Mouse (Mus musculus) gastrocnemius, postnatal 25 days (tissue): ENCODE data around the gene Prkch. TPM values are rescaled to one million over a fixed set of nuclear protein-coding genes. Genes with fewer than 3 reads are reported as not detected.

Source experiments
- DNase-seq: peaks from one replicate; pipeline ENCODE4 v3.0.0; 2022
- total RNA-seq, 2 experiments: library from RNA; stranded (reverse); gene quantifications; 1 replicate in 1 of 2; 2 replicates in 1 of 2; pipeline ENCODE4 v1.2.3; 2021

Gene Prkch
- total RNA-seq, 2 experiments from 2014 or later, result 5.0 to 6.9 TPM

DNA sequence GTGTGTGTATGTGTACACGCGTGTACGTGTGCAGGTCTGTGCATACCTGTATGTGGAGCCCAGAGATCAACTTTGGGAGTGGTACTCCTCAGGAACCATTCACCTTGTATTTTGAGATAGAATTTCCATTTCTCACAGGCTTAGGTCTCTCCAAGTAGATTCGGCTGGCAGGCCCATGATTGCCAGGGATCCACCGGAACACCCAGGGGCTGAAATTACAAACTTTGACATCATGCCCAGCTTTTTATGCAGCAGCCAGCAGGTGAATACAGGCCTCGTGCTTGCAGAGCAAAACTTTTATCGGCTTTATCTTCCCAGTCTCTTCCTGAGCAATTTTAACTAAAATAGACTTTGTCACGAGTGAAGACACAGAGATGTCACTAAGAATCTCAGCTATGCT lies 217.2 kb downstream of the Prkch start:
- no peak for DNase-seq

DNA sequence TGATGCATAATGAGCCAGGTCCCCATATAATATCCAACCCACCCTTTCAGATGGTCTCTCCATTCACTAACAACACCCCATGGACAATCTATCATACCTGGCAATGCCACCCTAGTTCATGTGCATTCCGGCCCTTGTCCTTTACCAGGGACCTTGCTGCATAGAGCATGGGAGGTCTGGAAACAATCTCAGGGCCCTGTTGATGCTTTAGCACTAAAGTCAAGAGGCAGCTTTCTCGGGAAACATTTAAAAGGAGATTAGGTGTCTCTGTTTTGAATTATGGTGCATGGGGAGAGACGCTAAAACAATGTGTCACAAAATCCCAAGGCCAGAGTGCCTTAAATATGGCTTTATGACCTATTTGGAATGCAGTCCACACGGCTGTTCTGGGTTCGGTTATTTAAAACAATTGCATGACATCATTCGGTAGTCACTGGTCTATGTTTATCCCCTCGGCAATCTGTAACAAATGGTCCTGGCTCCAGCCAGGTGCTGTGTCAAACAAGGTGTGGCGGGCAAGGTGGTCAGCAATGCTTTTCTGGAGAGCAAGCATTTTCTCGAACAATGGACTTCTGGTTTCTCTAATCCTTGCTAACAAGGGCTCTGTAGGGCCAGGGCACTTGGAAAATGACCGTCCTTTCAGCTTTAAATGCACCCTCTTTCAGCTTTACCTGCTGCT lies 217.9 kb downstream of the Prkch start:
- no peak for DNase-seq

DNA sequence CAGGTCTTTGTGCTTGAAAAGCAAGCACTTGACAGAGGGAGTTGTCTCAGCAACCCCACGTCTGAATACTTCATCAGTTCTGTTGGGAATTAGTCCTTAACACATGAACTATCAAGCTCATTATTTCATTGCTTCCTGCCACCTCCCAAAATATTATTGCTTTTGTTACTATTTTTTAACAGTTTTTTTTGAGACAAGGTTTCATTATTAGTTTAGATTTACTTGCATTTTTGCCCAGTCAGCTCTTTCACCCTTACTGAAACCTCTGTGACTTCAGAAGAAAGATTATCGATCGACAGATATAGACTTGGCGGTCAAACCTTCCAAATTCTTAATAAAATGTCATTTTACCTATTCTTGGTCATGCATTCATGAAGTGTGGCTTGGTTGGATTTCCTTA lies 219.3 kb downstream of the Prkch start:
- no peak for DNase-seq

DNA sequence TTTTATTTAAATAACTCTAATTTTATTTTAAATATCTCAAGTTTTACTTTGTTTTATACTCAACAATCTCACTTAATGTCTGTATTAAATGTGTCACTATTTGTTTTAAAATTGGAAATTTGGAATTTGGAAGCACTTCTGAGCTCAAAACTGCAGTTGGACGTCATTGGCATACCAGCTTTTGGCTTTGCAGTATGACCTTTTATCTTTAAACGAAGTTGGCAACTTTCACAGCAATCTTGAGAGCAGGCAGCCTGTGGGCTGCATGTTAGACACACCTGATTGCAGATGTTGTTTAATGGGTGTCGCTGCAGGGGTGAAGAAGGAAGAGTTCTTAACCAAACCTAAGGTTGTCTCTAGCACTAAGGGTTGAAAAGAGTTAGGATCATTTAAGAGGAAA lies 220.9 kb downstream of the Prkch start:
- DNase-seq, result no peak

DNA sequence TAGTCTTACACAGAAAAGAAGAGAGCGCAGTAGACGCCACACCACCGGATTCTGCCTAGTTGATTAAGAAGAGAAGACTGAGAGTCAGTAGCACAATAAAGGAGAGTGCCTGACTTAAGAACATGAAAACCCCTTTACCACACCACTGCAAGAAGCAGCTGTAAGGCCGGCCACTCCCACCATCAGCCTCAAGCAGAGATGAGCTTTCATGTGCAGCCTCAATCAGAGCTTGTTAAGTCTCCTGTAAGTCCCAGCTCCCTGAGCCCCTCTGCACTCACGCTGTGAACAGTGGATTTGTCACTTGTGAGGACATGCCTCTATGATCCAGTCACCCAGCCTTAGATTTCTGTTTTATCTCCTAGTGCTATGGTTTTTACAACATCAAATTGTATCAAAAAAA lies 221.4 kb downstream of the Prkch start:
- no peak for DNase-seq

DNA sequence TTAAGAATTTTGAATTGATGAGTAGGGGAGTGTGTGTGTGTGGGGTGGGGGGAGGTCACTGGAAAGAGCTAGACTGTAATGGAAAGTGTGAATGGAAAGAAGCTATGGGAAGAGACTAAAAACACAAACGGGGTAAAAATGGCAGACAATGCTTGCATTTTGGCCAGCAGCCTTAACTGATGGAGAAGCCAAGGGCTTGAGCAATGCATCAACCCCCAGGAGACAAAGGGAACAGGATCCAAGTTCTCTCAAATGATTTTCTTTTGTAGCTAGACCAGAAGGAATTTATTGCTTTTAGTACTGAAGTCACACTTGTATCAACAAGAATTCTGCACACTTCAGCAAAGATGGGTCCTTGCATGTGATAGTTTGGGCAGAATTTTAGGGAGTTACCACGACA lies 222.6 kb downstream of the Prkch start:
- DNase-seq, result no peak

DNA sequence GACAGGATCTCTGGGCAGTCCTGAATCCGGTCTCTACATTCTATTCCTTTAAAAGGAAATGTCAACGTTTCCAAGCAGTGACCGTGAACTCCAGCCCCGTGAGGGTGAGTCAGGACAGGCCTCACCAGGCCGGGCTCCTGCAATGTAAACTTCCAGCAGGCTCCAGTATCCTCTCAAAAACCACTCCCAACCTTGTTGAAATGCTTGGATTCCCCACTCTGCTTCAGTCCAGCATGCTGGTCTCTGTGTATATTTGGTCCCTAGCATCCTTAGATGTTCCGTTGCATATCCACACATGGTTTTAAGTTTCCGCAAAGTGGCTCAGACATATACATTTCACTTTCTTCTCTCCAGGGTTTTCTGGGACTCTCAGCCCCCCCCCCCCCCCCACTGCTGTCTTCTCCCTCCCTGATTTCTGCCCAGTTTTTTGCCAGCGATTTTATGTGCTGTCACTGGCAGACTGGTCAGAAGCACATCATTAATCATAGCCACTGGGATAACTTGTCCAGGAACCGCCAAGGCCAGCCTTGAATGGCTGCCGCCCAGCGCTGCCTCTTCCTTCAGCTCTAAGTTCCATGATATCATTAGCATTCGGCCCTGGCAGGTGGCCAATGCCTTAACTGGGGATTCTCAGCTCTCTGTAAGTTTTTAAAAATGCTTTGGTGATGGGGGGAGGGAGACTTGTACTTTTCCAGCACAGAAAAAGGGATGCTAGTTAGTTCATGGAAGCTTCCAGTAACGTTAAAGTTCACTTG lies 225.6 kb downstream of the Prkch start:
- peak; percentile 75 for DNase-seq

DNA sequence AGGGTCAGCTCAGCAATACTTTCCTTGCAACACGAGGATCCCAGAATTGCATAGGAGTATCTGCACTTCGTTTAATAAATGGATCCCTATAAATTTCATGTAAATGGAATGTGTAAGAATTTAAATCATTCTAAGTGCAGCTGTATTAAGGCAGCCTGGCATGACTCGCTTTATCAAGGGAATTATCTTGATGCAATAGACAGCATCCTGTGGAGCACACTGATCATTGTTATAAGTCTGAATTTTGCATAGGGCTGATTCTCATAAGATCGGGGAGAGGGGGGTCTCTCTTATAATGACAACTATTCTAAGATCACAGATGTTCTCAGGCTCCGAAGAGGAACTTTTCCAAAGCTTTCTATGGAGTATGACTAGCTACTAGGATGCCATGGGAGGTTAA lies 226.3 kb downstream of the Prkch start:
- DNase-seq, result no peak

DNA sequence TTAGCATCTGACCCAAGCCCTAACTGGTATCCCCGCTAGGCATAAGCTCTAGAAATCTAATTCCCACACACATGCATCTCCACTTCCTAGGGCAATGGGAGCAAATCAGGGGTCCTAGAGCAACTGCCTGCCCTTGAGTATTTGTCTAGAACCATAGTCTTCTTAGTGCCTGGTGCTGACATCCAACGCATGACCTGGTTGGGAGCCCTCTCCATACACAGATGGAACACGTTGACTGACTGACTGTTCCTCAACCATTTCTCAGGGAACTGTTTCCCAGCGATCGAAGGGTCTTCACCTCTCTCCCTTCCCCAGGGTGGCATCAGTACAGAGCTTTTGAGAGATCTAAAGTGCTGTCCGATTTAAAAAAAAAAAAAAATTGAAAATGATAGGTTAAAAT lies 227.6 kb downstream of the Prkch start:
- no peak for DNase-seq

DNA sequence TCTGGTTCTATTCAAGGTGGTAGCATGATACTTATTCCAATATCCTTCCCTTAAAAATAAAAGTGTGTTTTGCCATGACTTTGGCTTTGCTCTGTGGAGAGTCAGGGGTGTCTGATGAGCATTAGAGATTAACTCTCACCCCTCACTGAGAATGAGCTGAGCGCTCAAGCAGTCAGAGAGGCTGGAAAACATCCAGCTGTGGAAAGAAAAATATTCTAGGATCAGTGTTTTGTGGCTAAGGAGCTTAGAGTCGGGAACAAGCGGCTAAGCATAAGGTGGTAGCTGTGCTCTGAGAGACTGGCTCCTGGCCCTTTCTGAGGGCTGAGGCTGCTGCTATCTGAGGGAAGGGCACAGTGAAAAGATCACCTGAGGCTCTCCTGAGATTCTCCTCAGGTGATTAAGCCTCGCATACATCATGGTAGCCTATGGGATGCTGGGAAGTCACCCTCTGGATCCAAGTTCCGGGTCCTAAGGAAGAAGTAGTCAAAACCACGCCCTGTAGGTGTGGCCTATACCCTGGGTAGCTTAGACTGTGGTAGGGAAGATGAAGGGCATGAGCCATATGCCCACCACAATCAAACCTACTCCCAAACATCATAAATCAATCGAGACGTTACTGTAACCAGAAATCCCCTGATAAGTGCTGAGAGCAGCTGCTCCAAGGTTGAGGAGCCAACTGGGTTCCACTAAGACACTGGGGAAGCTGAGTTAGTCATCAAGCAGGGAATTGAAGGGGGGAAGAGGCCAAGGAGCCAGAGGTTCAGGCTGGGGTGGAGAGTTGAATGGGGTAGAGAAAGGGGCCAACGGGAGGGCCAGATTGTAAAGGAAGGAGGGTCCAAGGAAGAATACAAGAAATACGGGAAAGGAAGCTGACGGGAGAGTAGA lies 228.7 kb downstream of the Prkch start:
- DNase-seq, result no peak

DNA sequence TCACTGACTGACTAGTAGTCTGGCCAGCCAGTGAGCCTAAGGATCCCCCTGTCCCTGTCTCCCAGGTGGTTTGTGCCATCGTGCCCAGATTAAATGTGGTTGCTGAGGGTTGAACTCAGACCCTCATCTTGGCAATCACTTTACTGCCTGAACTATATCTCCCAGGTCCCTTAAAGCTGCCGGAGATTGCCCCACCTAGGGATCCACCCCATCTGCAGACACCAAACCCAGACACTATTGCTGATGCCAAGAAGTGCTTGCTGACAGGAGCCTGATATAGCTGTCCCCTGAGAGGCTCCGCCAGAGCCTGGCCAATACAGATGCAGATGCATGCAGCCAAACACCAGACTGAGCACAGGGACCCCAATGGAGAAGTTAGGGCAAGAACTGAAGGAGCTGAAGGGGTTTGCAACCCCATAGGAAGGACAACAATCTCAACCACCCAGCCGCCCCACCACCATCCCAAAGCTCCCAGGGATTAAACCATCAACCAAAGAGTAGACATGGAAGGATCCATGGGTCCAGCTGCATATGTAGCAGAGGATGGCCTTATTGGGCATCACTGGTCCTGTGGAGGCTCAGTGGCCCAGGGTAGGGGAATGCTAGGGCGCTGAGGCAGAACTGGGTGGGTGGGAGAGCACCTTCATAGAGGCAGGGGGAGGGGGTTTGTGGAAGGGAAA lies 229.6 kb downstream of the Prkch start:
- no peak for DNase-seq

DNA sequence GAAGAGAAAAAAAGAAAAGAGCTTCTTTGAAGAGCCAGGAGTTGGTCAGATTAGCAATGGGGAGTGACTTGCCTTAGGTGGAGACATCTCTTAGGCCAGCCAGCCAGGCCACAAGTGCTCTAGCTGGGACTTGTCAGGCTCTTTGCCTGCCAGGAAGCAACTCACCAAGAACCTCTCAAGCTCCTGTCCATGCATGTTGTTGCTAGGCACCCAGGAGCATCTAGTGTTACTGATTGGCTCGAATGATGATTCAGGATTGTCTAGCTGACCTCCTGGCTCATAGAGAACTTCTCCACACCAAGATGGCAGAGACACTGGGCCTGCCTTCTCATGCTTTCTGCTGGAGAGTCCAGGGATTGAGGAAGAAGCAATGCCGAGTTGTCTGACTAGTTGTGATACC lies 230.3 kb downstream of the Prkch start:
- DNase-seq, result no peak

DNA sequence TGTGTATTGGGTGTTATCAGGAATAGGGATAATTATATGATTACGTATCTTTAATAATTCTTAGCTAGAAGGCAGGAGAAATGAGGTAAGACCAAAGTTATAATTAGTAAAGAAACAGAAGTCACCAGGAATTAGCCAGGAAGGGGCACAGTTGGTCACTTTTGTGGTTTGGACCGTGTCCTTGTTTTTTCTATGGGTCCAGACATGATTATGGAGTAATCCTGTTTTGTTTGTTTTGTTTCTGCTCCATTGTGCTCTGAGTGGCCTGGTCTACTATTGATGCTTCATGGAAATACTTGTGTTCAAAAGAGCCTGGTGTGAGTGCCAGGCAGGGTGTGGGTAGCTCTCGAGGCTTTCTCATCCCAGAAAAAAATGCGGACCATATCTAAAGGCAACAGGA lies 230.9 kb downstream of the Prkch start:
- no peak for DNase-seq

DNA sequence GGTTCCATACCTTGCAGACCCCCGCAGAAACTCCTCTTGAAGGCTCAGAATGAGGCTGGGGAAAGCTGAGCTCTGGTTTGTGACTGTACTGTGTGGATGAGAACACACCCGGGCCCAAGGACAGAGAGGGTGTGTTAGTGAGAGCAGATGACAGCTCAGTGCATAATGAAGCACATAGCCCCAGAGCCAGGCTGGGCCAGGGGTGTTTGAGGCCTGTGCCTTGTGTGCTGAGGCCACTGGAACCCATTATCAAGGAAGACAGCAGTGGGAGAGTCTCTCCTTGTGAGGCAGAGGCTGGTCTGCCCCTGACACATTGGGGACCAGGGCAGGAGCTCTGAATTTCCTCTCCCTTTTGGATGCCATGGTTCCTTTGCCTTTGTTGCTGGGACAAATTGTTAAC lies 231.3 kb downstream of the Prkch start:
- no peak for DNase-seq

DNA sequence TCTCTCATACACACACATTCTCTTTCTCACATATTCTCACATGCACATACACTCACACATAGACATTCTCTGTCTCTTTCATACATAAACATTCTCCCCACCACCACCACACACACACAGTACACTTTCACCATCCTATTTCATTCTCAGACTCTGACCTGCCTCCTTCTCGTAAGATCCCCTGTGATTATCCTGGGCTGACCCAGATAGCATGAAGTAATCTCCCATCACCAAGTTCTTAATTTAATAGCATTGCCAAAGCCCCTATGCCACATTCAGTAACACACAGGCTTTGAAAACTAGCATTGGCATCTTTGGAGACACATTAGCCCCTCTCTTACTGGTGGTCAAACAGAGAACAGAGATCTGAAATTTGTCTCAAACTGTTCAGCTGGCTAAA lies 232.3 kb downstream of the Prkch start:
- DNase-seq, result no peak

DNA sequence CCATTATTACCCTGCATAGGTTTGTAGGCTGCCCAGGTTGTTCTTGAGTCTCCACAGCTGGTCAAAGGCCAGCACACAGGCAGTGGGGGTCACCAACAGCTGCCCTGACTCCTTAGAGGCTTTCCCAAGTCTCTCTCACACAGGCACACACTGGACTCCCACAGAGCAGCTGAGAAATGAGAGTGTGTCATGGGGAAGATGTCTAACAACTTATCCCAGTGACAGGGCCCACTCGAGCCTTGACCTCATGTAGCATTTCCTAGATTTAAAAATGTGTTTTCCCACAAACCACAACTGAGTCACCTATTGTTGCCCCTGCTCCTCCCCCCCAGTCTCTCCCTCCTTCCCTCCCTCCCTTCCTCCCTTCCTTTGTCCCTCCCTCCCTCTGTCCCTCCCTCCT lies 234.2 kb downstream of the Prkch start:
- DNase-seq, result no peak

DNA sequence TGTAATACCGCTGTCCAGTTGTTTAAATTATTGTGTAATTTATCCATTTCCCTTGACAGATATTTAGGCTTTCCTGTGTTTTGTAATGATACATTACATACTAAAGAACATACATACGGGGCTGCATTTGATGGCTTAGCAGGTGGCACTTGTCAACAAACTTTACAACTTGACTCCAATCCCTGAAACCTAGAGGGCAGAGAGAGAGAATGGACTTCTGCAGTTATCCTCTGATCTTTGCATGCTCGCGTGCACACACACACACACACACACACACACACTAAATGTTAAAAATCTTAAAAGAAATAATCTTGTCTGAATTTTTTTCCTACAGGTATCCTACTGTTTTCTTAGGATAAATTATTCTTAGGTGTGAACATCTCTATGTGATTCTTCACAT lies 236.6 kb downstream of the Prkch start:
- DNase-seq, result no peak

DNA sequence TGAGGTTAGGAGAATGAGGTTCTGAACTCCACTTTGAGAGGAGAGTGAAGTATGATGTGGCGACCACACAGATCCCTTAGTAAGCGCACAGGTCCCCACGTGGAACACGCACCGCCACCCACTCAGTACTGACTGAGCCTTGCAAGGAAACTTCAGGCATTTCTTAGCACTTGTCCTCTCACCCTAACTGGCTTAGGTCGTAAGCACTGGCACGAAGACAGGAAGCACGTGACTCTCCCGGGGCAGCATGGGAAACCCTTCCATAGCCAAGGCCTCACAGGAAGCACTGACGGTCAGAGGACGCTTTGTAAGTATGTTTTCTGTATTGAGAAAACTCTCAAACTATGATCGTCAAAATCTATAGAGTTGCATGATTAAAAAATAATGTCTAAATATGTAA lies 237.7 kb downstream of the Prkch start:
- DNase-seq, result no peak

DNA sequence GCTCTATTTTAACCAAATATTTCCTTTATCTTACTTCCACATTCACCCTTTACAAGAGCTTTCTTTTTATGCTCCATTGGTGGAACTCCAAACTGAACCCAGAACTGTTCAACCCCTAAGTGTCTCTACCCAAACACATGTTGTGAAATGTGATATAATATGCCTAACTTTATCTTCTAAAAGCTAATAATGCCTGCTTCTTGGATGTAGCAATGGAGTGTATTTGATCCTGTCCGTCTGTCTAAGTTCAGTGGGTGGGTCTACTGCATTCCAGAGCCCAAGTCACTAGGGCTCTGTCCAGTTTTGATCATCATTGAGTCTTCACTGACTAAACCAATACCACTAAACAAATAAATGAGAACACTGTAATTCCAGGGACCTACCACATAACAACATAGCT lies 240.2 kb downstream of the Prkch start:
- DNase-seq, result no peak
